Mouse (Mus musculus) ES-E14 (cell line): ENCODE measurements at regions not wholly inside any gene's neighbourhood (a gene's known extent, or its start where the extent isn't known, plus 50 kb on each side); places are given as distances from the start of the nearest gene placed in this dataset.

ENCODE experiments used
- HCFC1 ChIP-seq: IDR thresholded peaks from 2 replicates; pipeline ENCODE4 v1.6.1; 2012; ENCODE audit warnings: low read length, inconsistent platforms, borderline replicate concordance; ENCODE audit not compliant: insufficient read depth
- MAFK ChIP-seq: IDR thresholded peaks from 2 replicates; pipeline ENCODE4 v1.6.1; 2014; ENCODE audit warnings: mild to moderate bottlenecking, low read depth, low read length, inconsistent platforms; ENCODE audit not compliant: insufficient read depth

DNA sequence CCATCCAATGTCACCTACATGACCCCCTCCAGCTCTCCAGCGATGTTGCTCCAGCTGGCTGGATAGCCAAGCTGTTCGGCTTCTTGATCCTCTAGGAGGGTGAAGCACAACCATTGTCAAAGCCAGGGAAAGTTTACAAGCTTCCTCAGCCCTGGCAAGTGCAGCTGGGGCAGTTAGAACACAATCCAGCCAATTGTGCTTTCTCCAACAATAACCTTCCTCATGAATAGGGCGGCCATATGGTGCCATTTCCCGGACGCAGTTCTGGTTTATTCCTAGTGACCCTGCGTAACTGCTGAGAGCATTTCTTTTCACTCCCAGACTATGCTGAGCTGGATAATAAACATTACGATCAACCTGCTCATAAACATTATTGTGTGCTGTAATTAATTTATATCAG lies 233.3 kb upstream of the Sox11 start:
- TF ChIP-seq MAFK: no peak
- TF ChIP-seq HCFC1: no peak
